Mouse (Mus musculus): ENCODE measurements around the gene Atp2a2.
A peak's percentile ranks its signal among the peaks of the same experiment; 100 is the strongest.

Atp2a2 gene

GRCm38 (mm10) chr5:122448869-122449268, 53.2 kb downstream of the Atp2a2 start:
- DNase-seq = no peak

GRCm38 (mm10) chr5:122447857-122448256, 54.2 kb downstream of the Atp2a2 start:
- no peak for DNase-seq

GRCm38 (mm10) chr5:122445051-122445610, 56.9 kb downstream of the Atp2a2 start:
- DNase-seq = no peak

GRCm38 (mm10) chr5:122444492-122444891, 57.5 kb downstream of the Atp2a2 start:
- no peak for DNase-seq

- no peak for DNase-seq
Observed at GRCm38 (mm10) chr5:122440095-122440630, 61.9 kb downstream of the Atp2a2 start.

GRCm38 (mm10) chr5:122439400-122440094, 62.5 kb downstream of the Atp2a2 start:
- DNase-seq = no peak

- no peak for DNase-seq
Observed at GRCm38 (mm10) chr5:122434541-122434940, 67.5 kb downstream of the Atp2a2 start.

- DNase-seq = no peak
Observed at GRCm38 (mm10) chr5:122431221-122431620, 70.8 kb downstream of the Atp2a2 start.

GRCm38 (mm10) chr5:122430036-122430775, 71.8 kb downstream of the Atp2a2 start:
- DNase-seq = no peak

- DNase-seq = no peak
Observed at GRCm38 (mm10) chr5:122425550-122425949, 76.5 kb downstream of the Atp2a2 start.

- no peak for DNase-seq
Observed at GRCm38 (mm10) chr5:122423083-122423482, 78.9 kb downstream of the Atp2a2 start.

- peak; percentile 97 for DNase-seq
Observed at GRCm38 (mm10) chr5:122422071-122422964, 79.7 kb downstream of the Atp2a2 start.

- no peak for DNase-seq
Observed at GRCm38 (mm10) chr5:122421271-122422068, 80.6 kb downstream of the Atp2a2 start, which contains the start of gene Anapc7. TSS of gene Anapc7 (plus strand) at chr5:122421693.

GRCm38 (mm10) chr5:122420676-122421075, 81.3 kb downstream of the Atp2a2 start:
- peak; percentile 79 for DNase-seq

- DNase-seq = no peak
Observed at GRCm38 (mm10) chr5:122415465-122415864, 86.6 kb downstream of the Atp2a2 start.

- no peak for DNase-seq
Observed at GRCm38 (mm10) chr5:122414351-122414750, 87.7 kb downstream of the Atp2a2 start.

- no peak for DNase-seq
Observed at GRCm38 (mm10) chr5:122412826-122413225, 89.2 kb downstream of the Atp2a2 start.

GRCm38 (mm10) chr5:122411892-122412291, 90.1 kb downstream of the Atp2a2 start:
- DNase-seq = no peak

- no peak for DNase-seq
Observed at GRCm38 (mm10) chr5:122409692-122410645, 92.1 kb downstream of the Atp2a2 start.

- DNase-seq = no peak
Observed at GRCm38 (mm10) chr5:122405537-122405936, 96.5 kb downstream of the Atp2a2 start.
